Mouse (Mus musculus): ENCODE measurements around the gene Samd1. TPM values are rescaled to one million over a fixed set of nuclear protein-coding genes. Genes with fewer than 3 reads are reported as not detected.

Samd1 gene
- total and polyA plus RNA-seq, 3 experiments: 111 to 121 TPM; not detected in 1

DNA sequence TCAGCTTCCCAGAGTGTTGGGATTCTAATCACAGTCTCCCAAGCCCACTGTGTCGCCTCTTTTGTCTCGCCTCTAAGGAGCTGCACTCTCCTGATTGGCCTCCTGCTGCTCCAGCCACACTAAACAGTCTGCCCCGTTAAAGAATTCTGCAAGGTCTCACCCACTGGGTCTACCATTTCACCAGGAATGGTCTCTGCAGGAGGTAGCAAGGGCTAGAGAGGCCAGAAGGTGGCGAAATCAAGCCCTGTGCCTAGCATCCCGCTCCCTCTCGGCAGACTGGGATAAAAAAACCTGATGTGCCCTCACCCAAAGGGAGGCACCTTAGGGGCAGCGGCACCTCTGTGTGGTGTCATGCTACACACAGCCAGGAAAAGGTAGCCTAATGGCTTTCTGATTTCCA, 46.6 kb downstream of the Samd1 start:
- Histone ChIP-seq H3K27ac (ENCODE audit: control insufficient read depth, low read depth, low read length) (no peak overlapping the region), H3K79me2 (ENCODE audit: control insufficient read depth, insufficient read depth, low read length, poor library complexity) (peaks cover 16% of the 10 kb centered on the region), H3K27me3 (ENCODE audit: control insufficient read depth in 1 of 2, insufficient read depth in 2 of 2, low read length in 2 of 2) (no peaks in the 10 kb centered on the region), H3K9me3 (replicated peaks; ENCODE audit: insufficient read depth, low read length) (no peaks in the 10 kb centered on the region), H3K4me1 (ENCODE audit: control insufficient read depth in 1 of 2, insufficient read depth in 2 of 2, low read length in 2 of 2) (peaks cover 0 to 19% of the 10 kb centered on the region in 2 experiments; a peak in 3 of 4 replicates), H3K4me3 (ENCODE audit: control insufficient read depth in 1 of 2, insufficient read depth in 1 of 2, low read depth in 2 of 2, low read length in 2 of 2) (no peak overlapping the region), H3K36me3 (ENCODE audit: control insufficient read depth in 1 of 2, insufficient read depth in 2 of 2, low read length in 2 of 2) (peaks cover 0 to 4% of the 10 kb centered on the region in 2 experiments; a peak in 1 of 4 replicates), H3K9ac (ENCODE audit: control insufficient read depth, low read depth, low read length, poor library complexity, severe bottlenecking) (no peak overlapping the region)
- no peak for DNase-seq (ENCODE audit: low read depth, low spot score)
- TF ChIP-seq NELFE (IDR thresholded peaks at IDR 0.05; ENCODE audit: low read depth, low read length): no peak
- TF ChIP-seq MXI1 (IDR thresholded peaks at IDR 0.05; ENCODE audit: low read depth, low read length): no peak
- no peak for TF ChIP-seq MAZ (IDR thresholded peaks at IDR 0.05; ENCODE audit: low read depth, low read length)
- TF ChIP-seq SMC3 (IDR thresholded peaks at IDR 0.05; ENCODE audit: low read depth, low read length): no peak
- no peak for TF ChIP-seq ZC3H11A (IDR thresholded peaks at IDR 0.05; ENCODE audit: low read depth, low read length)
- TF ChIP-seq POLR2AphosphoS5 (IDR thresholded peaks at IDR 0.05; ENCODE audit: borderline replicate concordance, low read depth, low read length): no peak
- TF ChIP-seq RAD21 (IDR thresholded peaks at IDR 0.05; ENCODE audit: low read depth, low read length): no peak
- no peak for TF ChIP-seq CHD1 (IDR thresholded peaks at IDR 0.05; ENCODE audit: low read depth, low read length)
- no peak for TF ChIP-seq MYC (IDR thresholded peaks at IDR 0.05; ENCODE audit: low read depth, low read length)
- no peak for TF ChIP-seq KAT2A (conservative IDR thresholded peaks at IDR 0.05; ENCODE audit: low read depth, low read length)
- TF ChIP-seq ZKSCAN1 (IDR thresholded peaks at IDR 0.05; ENCODE audit: low read depth, low read length): no peak
- TF ChIP-seq TAL1 (IDR thresholded peaks at IDR 0.05; ENCODE audit: low read length): no peak
- TF ChIP-seq E2F4 (IDR thresholded peaks at IDR 0.05; ENCODE audit: borderline replicate concordance, low read depth, low read length): no peak
- no peak for TF ChIP-seq ELF1 (IDR thresholded peaks at IDR 0.05; ENCODE audit: low read depth, low read length)

- no peak for TF ChIP-seq E2F4 (IDR thresholded peaks at IDR 0.05; ENCODE audit: borderline replicate concordance, low read depth, low read length)
- TF ChIP-seq NRF1 (IDR thresholded peaks at IDR 0.05; ENCODE audit: insufficient read depth, low read depth, low read length, poor library complexity, severe bottlenecking): no peak
- no peak for TF ChIP-seq MXI1 (IDR thresholded peaks at IDR 0.05; ENCODE audit: low read depth, low read length)
- TF ChIP-seq SIN3A (IDR thresholded peaks at IDR 0.05; ENCODE audit: low read length): no peak
- TF ChIP-seq USF2 (IDR thresholded peaks at IDR 0.05; ENCODE audit: borderline replicate concordance in 1 of 2, insufficient read depth in 1 of 2, low read depth in 1 of 2, low read length in 2 of 2): no peak
- TF ChIP-seq ZNF384 (IDR thresholded peaks at IDR 0.05; ENCODE audit: low read depth, low read length): no peak
- no peak for TF ChIP-seq SMC3 (IDR thresholded peaks at IDR 0.05; ENCODE audit: low read depth, low read length)
- H3K27ac ChIP-seq (ENCODE audit: control insufficient read depth, low read depth, low read length): no peak within 1 kb of the TSS
- no peak for DNase-seq (ENCODE audit: low read depth, low spot score)
- H3K36me3 ChIP-seq (ENCODE audit: control insufficient read depth in 1 of 2, insufficient read depth in 2 of 2, low read length in 2 of 2): peaks cover 0 to 4% of the 10 kb centered on the region in 2 experiments; a peak in 1 of 4 replicates
- peaks cover 0 to 19% of the 10 kb centered on the region in 2 experiments; a peak in 3 of 4 replicates for H3K4me1 ChIP-seq (ENCODE audit: control insufficient read depth in 1 of 2, insufficient read depth in 2 of 2, low read length in 2 of 2)
- H3K4me3 ChIP-seq (ENCODE audit: control insufficient read depth in 1 of 2, insufficient read depth in 1 of 2, low read depth in 2 of 2, low read length in 2 of 2): no peak within 1 kb of the TSS
- H3K79me2 ChIP-seq (ENCODE audit: control insufficient read depth, insufficient read depth, low read length, poor library complexity): peaks cover 16% of the 10 kb centered on the region
- H3K9ac ChIP-seq (ENCODE audit: control insufficient read depth, low read depth, low read length, poor library complexity, severe bottlenecking): no peak within 1 kb of the TSS
- no peaks in the 10 kb centered on the region for H3K27me3 ChIP-seq (ENCODE audit: control insufficient read depth in 1 of 2, insufficient read depth in 2 of 2, low read length in 2 of 2)
- H3K9me3 ChIP-seq (replicated peaks; ENCODE audit: insufficient read depth, low read length): no peaks in the 10 kb centered on the region
Observed at GRCm38 (mm10) chr8:84044900-84045299, 47.4 kb downstream of the Samd1 start, which contains the start of gene Rln3. Gene Rln3, minus strand, starts transcription at chr8:84045000.

Data from MEL (cell line).